Mouse (Mus musculus) 416B (cell line): ENCODE results near the gene H2-M9.

Source experiments
- DNase-seq: peaks from one replicate; pipeline ENCODE4 v3.0.0; 2011; ENCODE audit warnings: low read depth

Gene H2-M9

GRCm38 (mm10) chr17:36642566-36642965 is at the start of gene H2-M9:
TSS of gene H2-M9 (minus strand) at chr17:36642666.
- no peak for DNase-seq

- no peak for DNase-seq
These were observed 29.7 kb upstream of the H2-M9 start, which contains the start of gene H2-M1 for GRCm38 (mm10) chr17:36672119-36672518. TSS of gene H2-M1 (minus strand) at chr17:36672219.
